Mouse (Mus musculus): ENCODE measurements around the gene Csnk2b.
A peak's percentile ranks its signal among the peaks of the same experiment; 100 is the strongest.

Csnk2b gene

GRCm38 (mm10) chr17:35120745-35121142, 1.1 kb downstream of the Csnk2b start:
- DNase-seq (ENCODE audit: low spot score in 2 of 2) = peak in 1 of 2 experiments; percentile 33

DNA sequence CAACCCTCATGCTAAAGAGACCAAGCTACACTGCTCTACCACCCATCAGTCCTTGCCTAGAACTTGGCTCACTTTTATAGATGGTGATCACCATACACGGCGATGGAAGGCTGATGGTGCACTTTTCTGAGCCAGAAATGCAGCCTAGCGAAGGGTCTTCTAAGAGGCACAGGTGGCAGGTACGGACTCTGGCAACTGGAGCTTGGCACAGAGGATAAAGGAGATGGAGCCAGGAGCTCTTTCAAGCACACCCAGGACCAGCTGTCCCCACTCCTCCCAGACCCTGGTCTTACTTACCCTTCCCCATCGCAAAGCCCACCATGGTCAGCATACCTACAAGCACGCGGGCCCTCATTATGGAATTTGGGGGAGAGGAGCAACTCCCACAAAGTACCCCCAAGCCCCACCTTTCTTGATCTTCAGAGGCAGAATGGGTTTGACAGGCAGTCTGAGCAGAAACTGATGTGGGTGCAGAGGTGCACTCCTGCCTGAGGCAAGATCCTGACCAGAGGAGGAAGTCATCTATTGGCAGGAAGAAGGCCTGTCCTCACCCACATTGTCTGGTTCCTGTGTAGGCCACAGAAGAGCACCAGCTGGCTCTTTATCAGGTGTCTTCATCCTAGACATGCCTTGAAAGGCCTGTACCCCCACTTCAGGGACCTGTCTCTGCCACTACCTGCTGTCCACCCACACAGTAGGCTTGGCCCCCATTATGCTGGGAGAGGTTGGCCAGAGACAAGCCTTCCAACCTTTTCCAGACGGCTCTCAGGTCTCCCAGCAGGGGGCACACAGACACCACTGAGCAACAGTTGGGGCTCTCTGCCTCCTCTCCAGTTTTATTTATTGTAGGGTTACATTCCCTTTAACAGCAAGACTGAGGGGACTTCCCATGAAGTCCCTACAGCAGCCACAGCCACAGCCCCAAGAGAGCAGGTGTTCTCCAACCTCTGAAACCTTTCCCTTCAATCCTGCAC, 6.5 kb downstream of the Csnk2b start, which contains the start of gene Ly6g5b:
TSS of gene Ly6g5b (minus strand) at position 383 of the 974 bp plus-strand sequence.
- no peak for DNase-seq (ENCODE audit: low spot score in 2 of 2)

DNA sequence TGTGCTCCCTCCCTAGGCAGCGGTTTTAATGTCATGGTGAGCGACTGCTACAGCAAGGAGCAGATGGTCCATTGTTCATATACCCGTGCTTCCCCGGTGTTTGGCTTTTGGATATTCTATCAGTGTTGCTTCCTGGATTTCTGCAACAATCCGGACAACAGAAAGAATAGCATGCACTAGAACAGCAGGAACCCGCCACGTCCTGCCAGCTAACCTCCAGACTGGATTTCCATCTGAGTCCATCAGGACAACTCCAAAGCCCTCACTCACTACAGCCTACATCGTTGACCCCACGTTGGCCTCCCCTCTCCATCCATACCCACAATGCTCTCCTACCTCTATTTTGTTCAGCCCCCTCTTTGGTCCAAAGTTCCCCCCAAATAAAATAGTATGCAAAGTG, 10.1 kb downstream of the Csnk2b start:
- no peak for DNase-seq (ENCODE audit: low spot score in 2 of 2)

DNA sequence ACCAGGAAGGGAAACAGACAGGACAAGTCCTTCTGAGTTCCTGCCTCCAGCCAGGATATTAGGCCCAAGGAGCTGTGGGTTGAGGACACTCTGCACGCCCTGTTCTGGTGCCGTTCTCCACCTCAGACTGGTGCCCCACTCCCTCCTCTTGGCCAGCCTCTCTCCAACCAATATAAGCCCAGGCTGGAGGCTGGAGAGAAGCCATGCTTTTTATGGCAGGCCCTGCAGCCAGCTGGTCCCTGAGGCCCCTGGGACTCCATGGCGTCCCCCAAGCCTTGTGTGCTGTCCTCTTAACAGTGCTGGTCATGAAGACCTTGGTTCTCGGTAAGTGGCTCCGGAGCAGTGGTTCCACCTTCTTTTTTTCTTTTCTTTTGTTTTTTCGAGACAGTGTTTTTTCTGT, 13.8 kb downstream of the Csnk2b start, which contains the start of gene Ly6g5c:
TSS of gene Ly6g5c (plus strand) at position 183 of the 400 bp plus-strand sequence.
- DNase-seq (ENCODE audit: low spot score in 2 of 2) = no peak

DNA sequence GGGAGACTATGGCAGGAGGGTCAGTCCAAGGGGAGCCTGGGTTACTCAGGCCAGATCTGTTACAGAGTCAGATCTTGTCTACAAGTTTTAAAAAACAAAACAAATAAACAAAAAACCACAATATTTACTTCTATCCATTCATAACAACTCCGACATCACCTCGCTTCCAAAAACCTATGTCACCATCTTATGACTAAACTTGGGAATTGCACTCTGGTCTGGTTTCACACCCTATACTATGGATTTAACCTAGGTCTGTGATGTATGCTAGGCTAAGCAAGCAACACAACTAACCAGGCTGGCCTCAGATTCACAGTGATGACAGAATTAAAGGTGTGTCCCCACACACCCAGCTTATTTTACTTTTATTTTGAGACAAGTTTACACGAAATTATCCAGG, 15.3 kb downstream of the Csnk2b start:
- DNase-seq (ENCODE audit: low spot score in 2 of 2) = no peak

- no peak for DNase-seq (ENCODE audit: low spot score in 2 of 2)
Observed at GRCm38 (mm10) chr17:35105740-35106389, 16.0 kb downstream of the Csnk2b start.

DNA sequence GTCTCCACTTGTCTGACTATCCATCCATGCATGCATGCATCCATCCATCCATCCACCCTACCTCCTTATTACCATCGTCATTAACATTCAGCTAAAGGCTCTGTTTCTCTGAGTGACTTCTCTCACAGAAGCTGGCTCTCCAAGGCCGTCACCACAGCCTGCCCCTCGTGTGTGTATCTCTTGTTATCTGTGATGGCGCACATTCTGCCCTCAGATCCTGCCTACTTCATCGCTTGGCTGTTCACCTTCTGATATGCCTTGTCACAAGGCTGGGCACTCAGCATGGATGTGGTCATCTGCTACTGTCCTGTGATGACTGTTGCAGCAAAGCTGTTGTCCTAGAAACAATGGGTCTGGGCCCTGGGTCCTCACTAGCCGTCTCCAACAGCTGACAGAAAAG, 17.1 kb downstream of the Csnk2b start:
- no peak for DNase-seq (ENCODE audit: low spot score in 2 of 2)

GRCm38 (mm10) chr17:35104079-35104478, 17.8 kb downstream of the Csnk2b start:
- DNase-seq (ENCODE audit: low spot score in 2 of 2) = no peak

DNA sequence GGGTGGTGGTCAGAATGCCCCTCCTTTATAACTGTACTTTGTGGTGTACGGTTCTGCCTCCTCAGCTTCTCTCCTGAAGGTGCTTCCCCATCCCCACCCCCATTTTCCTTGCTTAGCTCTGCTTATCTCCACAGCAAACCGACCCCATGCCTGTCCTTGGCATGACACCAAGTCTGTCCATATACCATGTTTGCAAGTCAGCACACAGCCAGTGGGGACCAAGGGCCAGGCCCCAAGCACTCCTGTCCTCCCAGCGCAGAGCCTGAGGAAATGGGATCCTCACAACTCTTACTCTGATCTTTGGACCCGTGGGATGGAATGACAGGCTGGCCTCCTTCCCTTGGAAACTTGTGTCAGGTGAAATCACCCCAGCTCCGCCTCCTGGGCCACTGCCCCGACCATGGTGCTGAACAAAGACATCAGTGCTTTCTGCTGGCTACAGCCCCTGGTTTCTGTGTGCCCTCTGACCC, 18.6 kb downstream of the Csnk2b start:
- no peak for DNase-seq (ENCODE audit: low spot score in 2 of 2)

- no peak for DNase-seq (ENCODE audit: low spot score in 2 of 2)
Observed at GRCm38 (mm10) chr17:35102299-35102698, 19.6 kb downstream of the Csnk2b start.

GRCm38 (mm10) chr17:35101161-35101560, 20.7 kb downstream of the Csnk2b start:
- no peak for DNase-seq (ENCODE audit: low spot score in 2 of 2)

- no peak for DNase-seq (ENCODE audit: low spot score in 2 of 2)
Observed at GRCm38 (mm10) chr17:35100196-35100765, 21.6 kb downstream of the Csnk2b start.

DNA sequence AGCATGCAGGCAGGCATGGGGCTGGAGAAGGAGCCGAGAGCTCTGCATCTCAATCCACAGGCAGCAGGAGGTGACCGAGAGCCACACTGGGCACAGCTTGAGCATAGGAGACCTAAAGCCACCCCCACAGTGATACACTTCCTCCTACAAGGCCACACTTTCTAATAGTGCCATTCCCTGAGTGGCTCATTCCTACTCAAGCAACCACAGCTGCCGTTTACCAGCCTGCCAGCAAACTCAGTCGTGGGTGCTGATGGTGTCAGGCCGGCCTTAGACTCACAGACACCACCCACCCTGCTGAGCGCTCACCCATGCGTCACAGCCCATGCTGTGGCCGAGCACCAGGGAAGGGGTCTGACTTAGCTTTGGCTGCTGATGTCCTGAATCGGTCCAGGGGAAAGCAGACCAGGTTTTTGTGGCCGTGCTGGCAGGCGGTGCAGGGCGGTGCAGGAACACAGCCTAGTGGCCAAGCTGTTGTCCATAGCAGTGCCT, 24.6 kb downstream of the Csnk2b start:
- DNase-seq (ENCODE audit: low spot score in 2 of 2) = no peak

GRCm38 (mm10) chr17:35096597-35096996, 25.3 kb downstream of the Csnk2b start:
- DNase-seq (ENCODE audit: low spot score in 2 of 2) = no peak

DNA sequence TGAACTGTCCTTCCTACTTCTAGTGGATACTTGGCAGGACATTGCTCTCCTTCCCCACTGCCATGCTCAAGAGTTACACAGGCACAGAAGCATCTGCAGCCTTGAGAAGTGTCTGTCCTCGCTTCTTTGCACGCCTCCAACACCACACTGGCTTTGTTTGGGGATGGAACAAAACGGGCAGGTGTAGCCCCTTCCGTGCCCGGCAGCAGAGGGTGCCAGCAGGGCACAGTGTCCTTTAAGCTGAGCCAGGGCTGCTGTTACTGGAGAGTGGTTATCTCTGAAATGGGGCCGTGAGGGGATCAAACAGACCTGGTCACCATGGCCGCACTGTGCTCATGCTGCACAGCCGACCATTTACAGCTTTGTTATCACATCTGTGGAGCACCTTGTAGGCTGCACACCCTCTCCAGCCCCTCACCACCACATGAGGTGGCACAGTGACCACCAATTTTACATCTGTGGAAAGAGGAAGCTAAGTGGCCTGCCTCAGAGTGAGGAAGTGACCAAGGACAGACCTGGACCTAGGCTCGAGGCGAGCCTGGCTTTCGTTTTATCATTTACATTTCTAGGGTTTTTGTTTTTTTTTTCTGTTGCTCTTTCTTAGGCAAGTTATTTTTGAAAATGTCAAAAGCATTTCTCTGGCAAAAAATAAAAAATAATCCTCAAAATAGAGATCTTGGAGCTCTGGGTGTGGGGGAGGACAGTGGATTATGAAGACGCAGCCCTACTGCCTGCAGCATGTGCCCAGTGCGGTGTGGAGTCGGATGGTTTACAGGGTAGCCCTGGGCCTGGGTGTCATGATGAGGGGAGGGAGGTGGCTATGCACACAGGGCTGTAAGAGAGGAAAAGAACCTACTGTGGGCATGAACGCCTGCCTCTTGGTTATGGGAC, 27.1 kb downstream of the Csnk2b start:
- DNase-seq (ENCODE audit: low spot score in 2 of 2) = no peak

- no peak for DNase-seq (ENCODE audit: low spot score in 2 of 2)
Observed at GRCm38 (mm10) chr17:35092403-35093198, 29.3 kb downstream of the Csnk2b start.

DNA sequence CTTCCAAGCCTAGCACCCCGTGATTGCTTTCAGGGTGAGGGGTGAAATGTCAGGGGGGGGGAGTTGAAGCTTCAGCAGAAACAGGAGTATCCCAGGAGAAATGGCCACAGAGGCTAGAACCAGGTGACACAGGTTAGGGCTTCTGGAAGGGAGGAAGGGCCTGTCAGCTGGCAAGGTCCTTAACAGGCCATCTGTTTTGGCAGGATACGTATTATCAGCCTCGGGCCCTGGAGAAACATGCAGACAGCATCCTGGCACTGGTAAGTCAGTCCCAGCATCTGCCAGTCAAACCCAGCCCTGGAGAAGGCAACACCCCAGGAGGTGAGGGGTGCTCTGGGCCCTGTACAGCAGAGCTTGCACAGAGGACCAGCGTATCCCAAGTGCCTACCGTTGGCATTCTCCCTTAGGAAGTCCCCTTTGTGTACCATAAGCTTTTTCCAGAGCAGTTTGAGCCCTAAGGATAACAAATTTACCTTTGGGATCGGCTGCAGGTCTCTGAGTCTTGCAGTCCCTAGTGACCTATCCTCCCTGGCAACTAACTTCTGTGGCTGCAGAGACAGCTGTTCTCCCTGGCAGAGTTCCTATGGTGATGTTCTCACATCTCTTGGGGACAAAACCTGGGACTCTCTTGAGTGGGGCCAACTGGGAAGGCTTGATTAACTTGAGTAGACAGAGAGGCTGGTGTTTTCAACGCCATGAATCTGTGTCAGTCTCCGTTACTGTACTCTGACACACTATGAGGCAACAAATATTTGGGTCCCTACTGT, 31.5 kb downstream of the Csnk2b start:
- no peak for DNase-seq (ENCODE audit: low spot score in 2 of 2)

- DNase-seq (ENCODE audit: low spot score in 2 of 2) = peak; percentile 88 to 93
Observed at GRCm38 (mm10) chr17:35088825-35089644, 32.8 kb downstream of the Csnk2b start, which contains the start of gene Abhd16a. Gene Abhd16a (plus strand): TSS chr17:35089263.

Measured in frontal cortex, postnatal 14 days (tissue).